Mouse (Mus musculus) left cerebral cortex, postnatal 14 days (tissue): ENCODE measurements around the gene Olfr591. TPM values are rescaled to one million over a fixed set of nuclear protein-coding genes. Genes with fewer than 3 reads are reported as not detected.
A peak's percentile ranks its signal among the peaks of the same experiment; 100 is the strongest.
"Not testable (repeated sequence)": the region's sequence is repeated elsewhere in the genome, so short reads cannot be mapped to it uniquely, and the experiment has no call there.

ENCODE experiments used
- DNase-seq, 2 experiments: peaks; one replicate each; pipeline ENCODE4 v3.0.0; 2021 to 2022; ENCODE audit warnings: low spot score in 2 of 2, mixed read lengths in 1 of 2
- intact Hi-C: fragments of 180-260 bp; cut with DNase I; formaldehyde crosslinking; loops from one replicate; pipeline ENCODE4 v1.15.1; 2025
- long read RNA-seq, 2 experiments: library from polyadenylated mRNA; stranded (forward); transcript quantifications; one replicate each; pipeline ENCODE4 v2.0.0; 2021
- total RNA-seq, 2 experiments: library from RNA; stranded (reverse); gene quantifications; 2 replicates each; pipeline ENCODE4 v1.2.3; 2021

Gene Olfr591
- total RNA-seq: not detected
- long read RNA-seq, experiment 1: 0 reads
- long read RNA-seq, experiment 2: 0 reads

DNA sequence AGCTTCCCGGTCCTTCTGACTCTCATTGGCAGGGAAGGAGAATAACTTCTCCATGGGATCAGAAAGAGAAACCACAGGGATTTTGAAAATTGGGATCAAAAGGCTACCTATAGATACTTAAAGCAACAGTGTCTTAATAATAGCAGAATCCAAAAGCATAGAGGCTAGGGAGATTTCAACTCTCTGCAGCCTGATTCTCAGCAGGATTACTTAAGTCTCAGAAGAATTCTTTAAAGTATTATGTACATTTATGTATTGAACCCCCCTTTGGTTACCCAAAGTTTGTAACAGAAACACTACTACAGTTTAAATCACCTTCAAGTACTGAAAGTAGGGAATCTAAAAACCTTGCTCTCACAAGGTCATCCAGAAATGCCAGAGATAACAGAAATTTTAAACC, at the start of gene Olfr591:
TSS of gene Olfr591 (minus strand) at position 101 of the 400 bp plus-strand sequence.
- intact Hi-C loops: no loop called here
- DNase-seq: no peak

DNA sequence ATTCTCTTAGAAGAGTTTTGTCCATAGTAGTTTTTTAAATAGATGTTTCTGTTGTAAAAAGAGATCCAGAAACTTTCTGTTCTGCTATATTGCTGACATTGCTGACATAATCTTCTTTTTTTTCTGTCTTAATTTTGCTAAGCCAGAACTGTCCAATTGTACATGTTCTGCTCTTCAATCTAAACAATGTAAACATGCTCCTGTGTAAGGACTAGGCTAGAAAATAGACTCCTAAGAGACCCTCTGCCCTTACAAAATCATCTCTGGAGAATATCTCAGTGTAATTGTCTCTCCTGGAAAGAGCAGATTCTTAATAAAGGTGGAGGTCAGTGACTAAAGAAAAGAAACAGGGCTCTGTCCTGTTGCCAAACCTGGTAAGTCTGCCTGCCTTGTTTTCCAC, 38.6 kb upstream of the Olfr591 start, which contains the start of gene Olfr594:
TSS of gene Olfr594 (plus strand) at position 301 of the 400 bp plus-strand sequence.
- DNase-seq: no peak
- intact Hi-C loops: no loop called here

- DNase-seq, intact Hi-C loops: not testable (repeated sequence)
These were observed 33.9 kb upstream of the Olfr591 start for GRCm38 (mm10) chr7:103212050-103212449.

DNA sequence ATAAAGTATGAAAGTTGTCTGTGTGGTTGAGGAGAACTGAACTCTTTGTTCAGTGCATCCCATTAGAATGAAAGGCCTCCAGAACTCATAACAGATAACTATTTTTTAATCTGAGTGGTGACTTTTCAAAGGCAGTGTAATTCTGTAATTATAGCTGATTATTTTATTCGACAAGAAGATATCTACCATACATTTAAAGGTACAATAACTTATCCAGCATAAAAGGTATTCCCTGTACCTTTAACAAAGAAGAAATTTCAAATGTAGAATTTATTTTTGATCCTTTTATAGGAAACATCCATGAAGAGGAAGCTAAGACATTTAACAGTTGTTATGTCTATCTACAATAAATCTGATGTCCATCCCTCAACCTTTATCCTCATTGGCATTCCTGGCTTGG, 33.4 kb upstream of the Olfr591 start, which contains the start of gene Olfr593:
TSS of gene Olfr593 (plus strand) at position 301 of the 400 bp plus-strand sequence.
- intact Hi-C loops: no loop called here
- no peak for DNase-seq

DNA sequence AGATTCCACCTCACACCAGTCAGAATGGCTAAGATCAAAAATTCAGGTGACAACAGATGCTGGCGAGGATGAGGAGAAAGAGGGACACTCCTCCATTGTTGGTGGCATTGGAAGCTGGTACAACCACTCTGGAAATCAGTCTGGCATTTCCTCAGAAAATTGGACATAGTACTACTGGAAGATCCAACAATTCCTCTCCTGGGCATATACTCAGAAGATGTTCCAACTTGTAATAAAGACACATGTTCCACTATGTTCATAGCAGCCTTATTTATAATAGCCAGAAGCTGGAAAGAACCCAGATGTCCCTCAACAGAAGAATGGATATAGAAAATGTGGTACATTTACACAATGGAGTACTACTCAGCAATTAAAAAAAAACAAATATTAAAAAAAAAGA, 6.4 kb upstream of the Olfr591 start, which contains the start of gene Olfr592:
TSS of gene Olfr592 (plus strand) at position 301 of the 400 bp plus-strand sequence.
- intact Hi-C loops: not testable (repeated sequence)

GRCm38 (mm10) chr7:103169697-103170096, 8.4 kb downstream of the Olfr591 start:
- DNase-seq: no peak
- intact Hi-C loops: no loop called here

More for the DNA sequence above, 6.4 kb upstream of the Olfr591 start, which contains the start of gene Olfr592:
- not testable (repeated sequence) for DNase-seq

DNA sequence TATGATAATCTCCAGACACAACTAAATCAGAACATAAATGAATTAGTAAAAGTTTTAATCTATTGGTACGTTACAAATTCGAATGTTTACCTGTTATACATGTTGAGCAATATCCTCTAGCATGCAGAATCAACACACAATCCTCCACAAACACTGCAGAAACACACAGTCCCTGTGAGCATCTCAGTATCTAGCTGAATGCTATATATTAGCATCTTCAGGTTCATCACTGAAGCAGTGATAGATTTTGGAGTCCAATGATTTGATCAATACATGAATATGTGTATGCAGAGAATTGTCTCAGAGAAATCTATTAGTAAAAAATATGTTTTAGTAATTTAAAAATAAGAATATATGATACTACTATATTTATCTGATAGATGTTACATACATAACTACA, 21.9 kb downstream of the Olfr591 start, which contains the start of gene Olfr589:
TSS of gene Olfr589 (minus strand) at position 101 of the 400 bp plus-strand sequence.
- intact Hi-C loops: no loop called here
- no peak for DNase-seq

DNA sequence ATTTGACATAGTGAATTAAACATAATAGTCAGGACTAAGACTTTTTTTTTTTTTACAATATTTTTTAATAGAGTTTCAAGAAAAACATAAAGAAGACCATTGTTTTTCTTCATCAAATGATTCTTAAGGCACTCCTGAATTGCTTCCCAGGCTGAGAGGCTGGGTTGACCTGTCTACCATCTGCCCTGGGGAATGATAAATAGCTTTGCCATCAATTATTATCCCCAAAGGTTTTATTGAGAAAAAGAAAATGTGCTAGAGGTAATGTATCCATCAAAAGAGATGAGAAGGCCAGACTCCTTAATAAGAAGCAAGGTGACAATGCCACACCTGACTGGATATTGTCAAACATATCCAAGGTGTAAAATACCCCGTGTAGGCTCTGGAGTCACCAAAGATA, 37.6 kb downstream of the Olfr591 start, which contains the start of gene Olfr588-ps1:
TSS of gene Olfr588-ps1 (plus strand) at position 301 of the 400 bp plus-strand sequence.
- intact Hi-C loops: no loop called here
- DNase-seq: no peak

- DNase-seq: no peak
- intact Hi-C loops: no loop called here
These were observed 52.6 kb downstream of the Olfr591 start, which contains the start of gene Olfr586 for GRCm38 (mm10) chr7:103125538-103125937. TSS of gene Olfr586 (minus strand) at chr7:103125638.

DNA sequence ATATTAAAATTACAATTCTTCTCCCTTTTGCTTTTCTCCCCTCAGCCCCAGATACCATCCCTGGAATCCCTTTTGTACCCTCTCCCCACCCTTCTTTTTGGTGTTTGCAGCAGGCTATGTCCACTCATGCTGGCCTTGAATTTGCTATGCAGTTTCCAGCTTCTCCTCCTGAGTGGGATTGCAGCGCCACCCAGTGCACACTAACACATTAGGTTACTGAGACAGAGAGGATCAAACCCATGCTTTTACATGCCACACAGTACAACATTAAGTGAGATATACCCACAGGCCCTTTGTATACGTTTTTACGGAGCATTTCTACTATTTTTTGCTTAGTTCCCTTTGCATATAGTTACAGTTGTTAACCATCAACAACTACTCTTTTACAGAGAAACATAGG, 58.7 kb downstream of the Olfr591 start:
- intact Hi-C loops: no loop called here
- peak in 1 of 2 experiments; percentile 6 for DNase-seq

Other genes starting within 250 kb of the Olfr591 start
- gene Olfr573-ps1, start 235.8 kb downstream of the Olfr591 start, total RNA-seq: not detected
- not detected for gene Olfr574, start 229.9 kb downstream of the Olfr591 start, total RNA-seq
- not detected for gene Olfr575, start 219.6 kb downstream of the Olfr591 start, total RNA-seq
- gene Olfr576, start 215.7 kb downstream of the Olfr591 start, total RNA-seq: not detected
- gene Olfr577, start 202.4 kb downstream of the Olfr591 start, total RNA-seq: not detected
- not detected for gene Olfr578, start 189.0 kb downstream of the Olfr591 start, total RNA-seq
- gene Olfr582, start 140.3 kb downstream of the Olfr591 start, total RNA-seq: not detected
- gene Olfr583, start 127.0 kb downstream of the Olfr591 start, total RNA-seq: not detected
- not detected for gene Olfr584, start 96.5 kb downstream of the Olfr591 start, total RNA-seq
- gene Olfr585, start 80.6 kb downstream of the Olfr591 start, total RNA-seq: not detected
- not detected for gene Olfr586, start 52.7 kb downstream of the Olfr591 start, total RNA-seq
- gene Olfr588-ps1, start 37.5 kb downstream of the Olfr591 start, total RNA-seq: not detected
- gene Olfr589, start 22.0 kb downstream of the Olfr591 start, total RNA-seq: not detected
- gene Olfr592, start 6.5 kb upstream of the Olfr591 start, total RNA-seq: not detected
- not detected for gene Olfr593, start 33.5 kb upstream of the Olfr591 start, total RNA-seq
- not detected for gene Olfr594, start 38.7 kb upstream of the Olfr591 start, total RNA-seq
- gene Usp17ld, start 74.2 kb upstream of the Olfr591 start, total RNA-seq: not detected
- not detected for gene Olfr596, start 127.3 kb upstream of the Olfr591 start, total RNA-seq
- gene Olfr597, start 138.0 kb upstream of the Olfr591 start, total RNA-seq: not detected
- gene Olfr598, start 145.2 kb upstream of the Olfr591 start, total RNA-seq: not detected
- not detected for gene Olfr599, start 157.6 kb upstream of the Olfr591 start, total RNA-seq
- gene Olfr600, start 171.3 kb upstream of the Olfr591 start, total RNA-seq: not detected
- not detected for gene Olfr601, start 184.3 kb upstream of the Olfr591 start, total RNA-seq
- not detected for gene Olfr603, start 207.8 kb upstream of the Olfr591 start, total RNA-seq
- gene Usp17lc, start 236.7 kb upstream of the Olfr591 start, total RNA-seq: not detected